Mouse (Mus musculus): Measurements from ENCODE around the gene Mroh2a. TPM values are rescaled to one million over a fixed set of nuclear protein-coding genes. Genes with fewer than 3 reads are reported as not detected.

The Mroh2a gene
- polyA plus RNA-seq, 1 experiment from 2014 or later, result 0.90 TPM

- 69% methylated on average over 13 of the region's 13 CpGs for WGBS
- no peak overlapping the region for H3K4me3 ChIP-seq
- H3K4me2 ChIP-seq, result peak overlapping the region; percentile 57
Observed at GRCm38 (mm10) chr1:88275078-88275680, 48.4 kb downstream of the Mroh2a start.

GRCm38 (mm10) chr1:88275698-88276523, 49.1 kb downstream of the Mroh2a start:
- H3K27ac ChIP-seq, result 0 out of 2 replicates have a peak overlapping the region, but pooled peaks have one; percentile 1
- peaks cover 23% of the 10 kb centered on the region for H3K4me1 ChIP-seq
- ATAC-seq (ENCODE audit: borderline replicate concordance, extremely low read depth, low FRiP score, low TSS enrichment), result no peak
- 60% methylated on average over 13 of the region's 13 CpGs for WGBS
- no peaks in the 10 kb centered on the region for H3K9me3 ChIP-seq
- peak overlapping the region; percentile 57 for H3K4me2 ChIP-seq
- H3K9ac ChIP-seq, result peak overlapping the region; percentile 70
- peaks cover 45% of the 10 kb centered on the region for H3K36me3 ChIP-seq
- H3K4me3 ChIP-seq, result peak overlapping the region; percentile 47
- H3K27me3 ChIP-seq, result no peaks in the 10 kb centered on the region

More at GRCm38 (mm10) chr1:88275078-88275680, 48.4 kb downstream of the Mroh2a start:
- H3K9me3 ChIP-seq, result no peaks in the 10 kb centered on the region
- no peaks in the 10 kb centered on the region for H3K27me3 ChIP-seq
- no peak overlapping the region for H3K9ac ChIP-seq
- peaks cover 45% of the 10 kb centered on the region for H3K36me3 ChIP-seq
- no peak for ATAC-seq (ENCODE audit: borderline replicate concordance, extremely low read depth, low FRiP score, low TSS enrichment)
- peaks cover 23% of the 10 kb centered on the region for H3K4me1 ChIP-seq
- H3K27ac ChIP-seq, result no peak overlapping the region

GRCm38 (mm10) chr1:88276524-88277097, 49.8 kb downstream of the Mroh2a start:
- Histone ChIP-seq H3K4me3 (peak overlapping the region; percentile 47), H3K9me3 (no peaks in the 10 kb centered on the region; the same call in 1 of the 2 replicates), H3K36me3 (peaks cover 40% of the 10 kb centered on the region), H3K9ac (peak overlapping the region; percentile 70), H3K4me2 (peak overlapping the region; percentile 57), H3K27ac (peak overlapping the region; percentile 83), H3K27me3 (no peaks in the 10 kb centered on the region), H3K4me1 (peaks cover 23% of the 10 kb centered on the region)
- WGBS, result 18% methylated on average over 10 of the region's 10 CpGs
- peak; percentile 29 for ATAC-seq (ENCODE audit: borderline replicate concordance, extremely low read depth, low FRiP score, low TSS enrichment)

- under 1% methylated on average over 50 of the region's 50 CpGs for WGBS
- H3K4me1 ChIP-seq, result peaks cover 23% of the 10 kb centered on the region
- peak within 1 kb of the TSS; percentile 57 for H3K4me2 ChIP-seq
- H3K27ac ChIP-seq, result peak within 1 kb of the TSS; percentile 83
- H3K27me3 ChIP-seq, result no peaks in the 10 kb centered on the region
- H3K9ac ChIP-seq, result peak within 1 kb of the TSS; percentile 70
- peak; percentile 96 for ATAC-seq (ENCODE audit: borderline replicate concordance, extremely low read depth, low FRiP score, low TSS enrichment)
- peak within 1 kb of the TSS; percentile 47 for H3K4me3 ChIP-seq
- peaks cover 35% of the 10 kb centered on the region for H3K36me3 ChIP-seq
- no peaks in the 10 kb centered on the region; the same call in 1 of the 2 replicates for H3K9me3 ChIP-seq
Observed at GRCm38 (mm10) chr1:88277098-88277817, 50.5 kb downstream of the Mroh2a start, which contains the start of the genes Hjurp and Trpm8. Gene Hjurp, minus strand, starts transcription at chr1:88277633. Gene Trpm8, plus strand, starts transcription at chr1:88277661.

GRCm38 (mm10) chr1:88277818-88278511, 51.2 kb downstream of the Mroh2a start:
- H3K4me2 ChIP-seq, result peak overlapping the region; percentile 57
- H3K4me1 ChIP-seq, result peaks cover 23% of the 10 kb centered on the region
- no peaks in the 10 kb centered on the region for H3K27me3 ChIP-seq
- no peaks in the 10 kb centered on the region; the same call in 1 of the 2 replicates for H3K9me3 ChIP-seq
- H3K4me3 ChIP-seq, result peak overlapping the region; percentile 47
- WGBS, result 67% methylated on average over 18 of the region's 18 CpGs
- H3K27ac ChIP-seq, result no peak overlapping the region
- ATAC-seq (ENCODE audit: borderline replicate concordance, extremely low read depth, low FRiP score, low TSS enrichment), result peak; percentile 0; the same call in 1 of the 2 replicates
- peaks cover 29% of the 10 kb centered on the region for H3K36me3 ChIP-seq
- peak overlapping the region; percentile 23 for H3K9ac ChIP-seq

GRCm38 (mm10) chr1:88279111-88280005, 52.6 kb downstream of the Mroh2a start:
- Histone ChIP-seq H3K27ac (no peak overlapping the region), H3K36me3 (peaks cover 16% of the 10 kb centered on the region), H3K9me3 (peaks cover 8% of the 10 kb centered on the region; the same call in 1 of the 2 replicates), H3K27me3 (no peaks in the 10 kb centered on the region), H3K4me3 (no peak overlapping the region), H3K9ac (no peak overlapping the region), H3K4me2 (no peak overlapping the region), H3K4me1 (peaks cover 23% of the 10 kb centered on the region)
- 51% methylated on average over 9 of the region's 9 CpGs for WGBS
- no peak for ATAC-seq (ENCODE audit: borderline replicate concordance, extremely low read depth, low FRiP score, low TSS enrichment)

GRCm38 (mm10) chr1:88280006-88280690, 53.4 kb downstream of the Mroh2a start:
- no peak overlapping the region for H3K9ac ChIP-seq
- H3K36me3 ChIP-seq, result peaks cover 8% of the 10 kb centered on the region
- peaks cover 22% of the 10 kb centered on the region for H3K4me1 ChIP-seq
- H3K27me3 ChIP-seq, result no peaks in the 10 kb centered on the region
- H3K27ac ChIP-seq, result no peak overlapping the region
- peaks cover 12% of the 10 kb centered on the region; the same call in 1 of the 2 replicates for H3K9me3 ChIP-seq
- 67% methylated on average over 15 of the region's 15 CpGs for WGBS
- H3K4me3 ChIP-seq, result no peak overlapping the region
- ATAC-seq (ENCODE audit: borderline replicate concordance, extremely low read depth, low FRiP score, low TSS enrichment), result no peak
- H3K4me2 ChIP-seq, result no peak overlapping the region

GRCm38 (mm10) chr1:88282301-88282700, 55.5 kb downstream of the Mroh2a start:
- H3K4me2 ChIP-seq, result no peak overlapping the region

GRCm38 (mm10) chr1:88283376-88284227, 56.8 kb downstream of the Mroh2a start:
- no peak overlapping the region for H3K27ac ChIP-seq
- no peak overlapping the region for H3K4me3 ChIP-seq
- no peaks in the 10 kb centered on the region for H3K36me3 ChIP-seq
- H3K9me3 ChIP-seq, result peaks cover 12% of the 10 kb centered on the region; the same call in 1 of the 2 replicates
- H3K9ac ChIP-seq, result no peak overlapping the region
- H3K4me1 ChIP-seq, result no peaks in the 10 kb centered on the region
- H3K4me2 ChIP-seq, result no peak overlapping the region
- no peak for ATAC-seq (ENCODE audit: borderline replicate concordance, extremely low read depth, low FRiP score, low TSS enrichment)
- no peaks in the 10 kb centered on the region for H3K27me3 ChIP-seq
- WGBS, result 77% methylated on average over 15 of the region's 15 CpGs

More at GRCm38 (mm10) chr1:88282301-88282700, 55.5 kb downstream of the Mroh2a start:
- 57% methylated on average over 3 of the region's 3 CpGs for WGBS
- Histone ChIP-seq H3K36me3 (no peaks in the 10 kb centered on the region), H3K9ac (no peak overlapping the region), H3K4me3 (no peak overlapping the region), H3K9me3 (peaks cover 12% of the 10 kb centered on the region; the same call in 1 of the 2 replicates), H3K4me1 (peaks cover 4% of the 10 kb centered on the region; the same call in 1 of the 2 replicates), H3K27me3 (no peaks in the 10 kb centered on the region), H3K27ac (no peak overlapping the region)
- no peak for ATAC-seq (ENCODE audit: borderline replicate concordance, extremely low read depth, low FRiP score, low TSS enrichment)
